Mouse (Mus musculus) adrenal gland, postnatal 36 days (tissue): ENCODE data around the gene Gm27021. TPM values are rescaled to one million over a fixed set of nuclear protein-coding genes. Genes with fewer than 3 reads are reported as not detected.
A peak's percentile ranks its signal among the peaks of the same experiment; 100 is the strongest.

Source experiments
- DNase-seq, 2 experiments: peaks; one replicate each; pipeline ENCODE4 v3.0.0; 2021; ENCODE audit warnings: mixed read lengths in 1 of 2
- total RNA-seq, 2 experiments: library from RNA; stranded (reverse); gene quantifications; 2 replicates each; pipeline ENCODE4 v1.2.3; 2021

Gene Gm27021
- total RNA-seq, 2 experiments from 2014 or later: 0.53 TPM; not detected in 1

DNA sequence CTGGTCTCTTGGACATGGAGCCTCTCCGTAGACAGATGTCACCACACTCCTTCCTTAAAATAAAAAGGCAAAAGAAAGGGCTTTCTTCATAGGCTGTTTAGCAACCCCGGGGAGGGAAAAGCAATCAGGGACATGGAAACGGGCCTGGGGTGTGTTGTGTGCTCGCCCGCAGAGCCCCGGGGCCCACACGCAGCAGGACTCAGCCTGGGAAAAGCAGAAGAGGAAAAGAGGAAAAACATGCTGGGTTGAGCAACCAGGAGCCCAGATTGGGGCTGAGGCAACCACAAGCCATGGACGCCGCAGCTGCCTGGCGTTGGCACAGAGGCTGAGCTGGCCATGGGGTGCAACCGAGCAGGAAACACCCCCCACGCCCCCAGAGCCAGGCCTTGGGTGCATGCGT lies 18.2 kb upstream of the Gm27021 start:
- DNase-seq: peak; percentile 39 to 68

GRCm38 (mm10) chr8:120685591-120685990 lies 17.7 kb upstream of the Gm27021 start:
- DNase-seq: no peak

DNA sequence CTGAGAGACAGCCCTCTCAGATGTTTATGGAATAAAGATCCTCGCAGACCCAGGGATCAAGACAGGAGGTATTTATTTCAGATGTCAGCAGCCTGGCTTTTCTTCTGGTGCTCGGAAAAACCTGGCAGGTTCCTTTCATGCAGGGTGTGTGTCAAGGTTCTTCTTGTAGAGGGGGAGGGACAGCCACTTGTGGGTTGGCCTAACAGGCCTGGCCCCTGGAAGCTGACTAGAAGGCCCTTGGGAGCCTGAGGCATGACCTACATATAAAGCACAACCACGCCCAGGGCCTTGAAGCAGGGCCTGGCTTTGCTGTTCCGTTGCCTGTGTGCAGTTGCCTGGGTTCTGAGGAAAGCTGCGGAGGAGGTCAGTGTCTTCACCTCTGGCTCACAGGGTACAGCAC lies 17.2 kb upstream of the Gm27021 start:
- DNase-seq: peak; percentile 82 to 87

GRCm38 (mm10) chr8:120684082-120684481 lies 16.2 kb upstream of the Gm27021 start:
- DNase-seq: no peak

- DNase-seq: peak; percentile 88 to 90
Measured at GRCm38 (mm10) chr8:120683602-120684001, 15.7 kb upstream of the Gm27021 start.

GRCm38 (mm10) chr8:120681113-120681512 lies 13.2 kb upstream of the Gm27021 start:
- no peak for DNase-seq

- peak in 1 of 2 experiments; percentile 59 for DNase-seq
Measured at GRCm38 (mm10) chr8:120680405-120680804, 12.5 kb upstream of the Gm27021 start.

DNA sequence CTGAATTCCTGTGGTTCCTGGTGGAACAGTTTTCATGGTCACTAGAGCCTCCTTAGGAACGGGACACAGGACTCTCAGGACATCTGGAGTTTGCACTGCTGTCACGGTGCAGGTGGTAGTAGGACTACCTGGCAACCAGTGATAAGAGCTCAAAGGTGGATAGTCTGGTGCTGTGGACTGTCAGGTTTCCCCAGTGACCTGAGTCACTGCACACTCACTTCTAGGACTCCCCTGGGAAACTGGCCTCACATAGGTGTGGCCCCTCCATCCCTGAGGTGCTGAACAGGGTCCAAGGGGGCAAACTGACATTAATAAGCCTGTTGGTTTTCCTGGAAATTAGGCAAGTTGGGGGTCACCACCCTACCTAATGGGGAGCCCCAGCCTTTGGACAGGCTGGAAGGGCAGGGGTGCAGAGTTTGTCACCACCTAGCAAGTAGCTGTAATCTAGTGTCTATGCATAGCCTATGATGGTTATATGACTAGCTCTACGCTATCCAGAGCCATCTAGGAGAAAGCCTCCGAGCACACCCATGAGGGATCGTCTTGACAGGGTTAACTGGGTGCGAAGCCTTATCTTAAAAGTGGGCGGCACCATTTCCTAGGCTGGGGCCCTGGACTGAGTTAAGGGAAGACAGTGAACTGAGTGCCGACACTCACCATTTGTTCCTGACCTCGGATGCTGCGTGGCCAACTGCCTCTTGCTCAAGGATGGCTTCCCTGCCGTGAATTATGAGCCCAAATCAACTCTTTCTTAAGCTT lies 11.9 kb upstream of the Gm27021 start:
- no peak for DNase-seq

DNA sequence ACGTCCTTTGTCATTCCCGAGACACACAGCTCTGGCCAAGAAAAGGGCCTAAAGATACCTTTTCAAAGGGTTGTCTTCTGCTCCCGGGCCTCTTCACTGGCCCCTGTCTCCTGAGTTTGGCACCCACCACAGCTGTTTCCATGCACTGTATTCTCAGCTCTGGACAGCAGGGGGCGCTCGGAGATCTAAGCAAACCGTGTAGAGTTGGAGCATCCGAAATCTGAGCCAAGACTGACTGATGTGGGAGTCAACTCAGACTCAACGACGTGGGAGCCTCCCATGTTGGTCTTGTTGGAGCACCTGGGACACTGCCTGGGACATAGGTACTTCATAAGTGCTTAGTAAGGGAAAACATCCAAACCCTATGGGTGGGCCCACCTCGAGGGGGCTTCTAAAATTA lies 10.6 kb upstream of the Gm27021 start:
- peak; percentile 87 for DNase-seq

DNA sequence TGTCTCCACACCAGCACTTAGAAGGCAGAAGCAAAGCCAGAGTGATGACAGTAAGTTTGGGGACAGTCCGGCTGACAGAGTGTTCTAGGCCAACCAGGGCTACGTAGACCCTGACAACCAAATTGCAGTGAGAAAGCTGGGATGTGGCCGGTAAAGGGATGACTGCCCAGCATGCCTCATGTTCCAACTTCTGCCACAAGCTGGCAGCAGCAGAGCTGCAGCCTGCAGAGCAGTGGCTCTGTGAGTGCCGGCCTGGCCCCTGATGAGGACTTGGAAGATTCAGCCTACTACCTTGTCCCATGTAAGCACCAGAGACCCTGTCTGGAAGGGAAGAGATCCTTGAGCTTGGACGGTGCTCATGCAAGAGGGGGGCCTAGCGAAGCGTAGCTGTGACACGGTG lies 7.8 kb upstream of the Gm27021 start:
- DNase-seq: no peak

DNA sequence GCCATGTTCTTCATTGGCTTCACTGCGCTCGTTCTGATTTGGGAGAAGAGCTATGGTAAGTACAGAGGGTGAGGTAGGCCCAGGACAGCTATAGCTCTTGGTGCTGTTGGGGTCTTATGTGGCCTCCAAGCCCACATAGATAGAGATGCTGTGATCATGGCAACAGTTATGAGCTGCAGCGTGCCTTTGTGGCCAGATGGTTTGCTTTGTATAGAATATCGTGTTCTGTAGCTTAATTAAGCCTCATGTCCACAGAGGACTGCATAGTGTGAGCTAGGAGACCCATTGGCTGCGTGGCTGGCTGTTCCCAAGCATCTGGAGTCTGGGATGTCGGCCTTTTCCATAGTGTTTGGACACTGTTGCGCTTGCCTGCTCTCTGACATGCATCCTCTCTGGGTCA lies 5.4 kb upstream of the Gm27021 start:
- DNase-seq: no peak

DNA sequence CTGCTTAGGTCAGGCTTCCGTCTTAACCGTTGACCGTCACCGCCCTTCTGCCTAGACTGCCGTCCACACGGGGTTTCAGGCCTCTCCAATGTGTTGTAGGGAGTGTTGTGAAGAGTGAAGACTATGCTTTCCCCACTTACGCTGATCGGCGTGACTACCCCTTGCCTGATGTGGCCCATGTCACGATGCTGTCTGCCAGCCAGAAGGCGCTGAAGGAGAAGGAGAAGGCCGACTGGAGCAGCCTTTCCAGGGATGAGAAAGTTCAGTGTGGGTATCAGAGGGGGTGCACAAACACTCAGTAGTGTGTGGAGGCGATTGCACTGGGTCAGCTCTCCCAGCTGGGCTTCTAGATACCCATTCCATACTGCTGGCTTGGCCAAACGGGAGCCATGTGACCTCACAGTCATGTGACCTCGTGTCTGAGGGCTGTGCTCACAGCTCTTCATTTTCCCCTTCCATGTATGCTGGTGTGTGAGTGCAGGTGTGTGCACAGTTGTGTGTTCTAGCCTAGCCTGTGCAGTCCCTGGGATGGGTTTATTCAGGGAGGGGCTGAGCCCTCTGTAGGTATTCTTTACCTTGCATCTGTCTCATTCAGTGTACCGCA lies 4.8 kb upstream of the Gm27021 start:
- no peak for DNase-seq

DNA sequence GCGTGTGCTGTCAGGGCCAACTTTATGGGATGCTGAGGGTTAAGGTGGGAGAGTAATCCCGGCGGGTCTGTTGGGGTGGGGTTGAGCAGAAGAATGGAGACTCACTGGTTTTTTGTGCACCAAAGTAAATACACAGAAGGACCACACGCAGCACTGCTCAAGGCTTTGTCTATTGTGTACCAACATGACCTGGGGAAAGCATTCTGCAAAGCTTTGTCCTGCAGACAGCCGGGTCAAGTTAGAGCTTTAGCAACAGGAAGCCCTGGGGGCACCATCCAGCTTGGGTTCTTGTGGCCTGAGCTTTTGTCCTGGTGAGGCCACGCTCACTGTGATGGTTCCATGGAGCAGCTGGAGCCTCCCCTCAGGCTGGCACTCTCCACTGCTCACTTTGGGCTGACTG lies 3.9 kb upstream of the Gm27021 start:
- no peak for DNase-seq

GRCm38 (mm10) chr8:120668374-120668905 lies 561 bp upstream of the Gm27021 start, which contains the start of gene Emc8:
Emc8 (minus strand) TSS chr8:120668573.
- peak in 1 of 2 experiments; percentile 63 for DNase-seq

GRCm38 (mm10) chr8:120666807-120667470 lies 940 bp downstream of the Gm27021 start:
- no peak for DNase-seq

DNA sequence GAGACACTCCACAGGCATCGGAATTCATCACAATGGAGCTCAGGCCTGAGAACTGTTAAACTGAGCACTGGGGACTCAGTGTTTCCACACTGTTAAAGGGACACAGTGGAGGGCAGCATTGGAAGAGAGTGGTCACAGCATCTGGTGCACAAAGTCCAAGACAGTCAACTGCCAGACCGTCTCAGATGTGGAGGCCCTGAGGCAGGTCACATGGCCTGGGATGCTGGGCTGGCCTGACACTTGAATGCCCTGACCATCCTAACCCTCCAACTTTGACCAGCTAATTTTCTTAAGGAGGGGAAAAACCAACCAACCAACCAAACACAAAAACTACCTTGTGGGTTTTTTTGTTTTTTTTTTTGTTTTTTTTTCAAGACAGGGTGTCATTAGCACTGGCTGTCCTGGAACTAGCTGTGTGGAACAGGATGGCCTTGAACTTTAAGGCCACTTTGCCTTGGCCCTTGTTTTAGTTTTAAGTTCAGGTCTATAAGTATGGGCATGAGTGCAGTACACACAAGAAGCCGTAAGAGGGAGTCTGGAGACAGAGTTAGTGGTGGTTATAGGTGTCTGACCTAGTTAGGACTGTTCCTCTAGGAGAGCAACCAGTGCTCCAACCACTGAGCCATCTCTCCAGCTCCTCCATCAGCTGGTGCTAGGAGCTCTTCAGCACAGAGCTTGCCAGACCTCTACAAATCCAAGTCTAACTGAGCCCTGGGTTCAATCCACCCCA lies 2.0 kb downstream of the Gm27021 start:
- peak in 1 of 2 experiments; percentile 38 for DNase-seq

- no peak for DNase-seq
Measured at GRCm38 (mm10) chr8:120664566-120664965, 3.3 kb downstream of the Gm27021 start.

- no peak for DNase-seq
Measured at GRCm38 (mm10) chr8:120657415-120657814, 10.5 kb downstream of the Gm27021 start.

- no peak for DNase-seq
Measured at GRCm38 (mm10) chr8:120656322-120657052, 11.4 kb downstream of the Gm27021 start.

GRCm38 (mm10) chr8:120647532-120647931 lies 20.3 kb downstream of the Gm27021 start, which contains the start of gene 1190005I06Rik:
1190005I06Rik (minus strand) TSS chr8:120647632.
- DNase-seq: no peak

- DNase-seq: peak; percentile 87 to 89
Measured at GRCm38 (mm10) chr8:120644663-120645062, 23.2 kb downstream of the Gm27021 start.
